Mouse (Mus musculus) hindbrain, postnatal 0 days (tissue): ENCODE measurements around the gene Rbm44. TPM values are rescaled to one million over a fixed set of nuclear protein-coding genes. Genes with fewer than 3 reads are reported as not detected.
A peak's percentile ranks its signal among the peaks of the same experiment; 100 is the strongest.

Experiments used
- ATAC-seq: fragments of 200-750 bp; cut with Nextera tagmentation; 2 replicates; pipeline ENCODE4 v1.8.0; 2017; ENCODE audit warnings: mild to moderate bottlenecking, moderate TSS enrichment, moderate library complexity
- DNase-seq: peaks from one replicate; pipeline ENCODE4 v3.0.0-alpha.2; 2015; ENCODE audit warnings: low spot score
- H3K27ac ChIP-seq: fragments of 300-500 bp; sonication (generic); 2 replicates; pipeline ENCODE4 v1.5.1; 2014; ENCODE audit warnings: mild to moderate bottlenecking
- H3K27me3 ChIP-seq: fragments of 300-500 bp; sonication (generic); 2 replicates; pipeline ENCODE4 v1.6.1; 2014; ENCODE audit warnings: low read length, mixed read lengths; ENCODE audit not compliant: insufficient read depth
- H3K36me3 ChIP-seq: fragments of 300-500 bp; sonication (generic); 2 replicates; pipeline ENCODE4 v1.6.1; 2014; ENCODE audit warnings: low read length, mixed read lengths; ENCODE audit not compliant: insufficient read depth
- H3K4me1 ChIP-seq: fragments of 300-500 bp; sonication (generic); 2 replicates; pipeline ENCODE4 v1.6.1; 2014; ENCODE audit warnings: antibody characterized with exemption, low read length, mixed read lengths; ENCODE audit not compliant: insufficient read depth
- H3K4me2 ChIP-seq: fragments of 300-500 bp; sonication (generic); 2 replicates; pipeline ENCODE4 v1.6.1; 2014; ENCODE audit warnings: low read depth, mild to moderate bottlenecking, low read length, moderate library complexity, mixed read lengths
- H3K4me3 ChIP-seq: fragments of 300-500 bp; sonication (generic); 2 replicates; pipeline ENCODE4 v1.5.1; 2014; ENCODE audit warnings: low read length
- H3K9ac ChIP-seq: fragments of 300-500 bp; sonication (generic); replicated peaks from 2 replicates; pipeline ENCODE4 v1.6.1; 2014; ENCODE audit warnings: mild to moderate bottlenecking, low read length, moderate library complexity, mixed read lengths
- H3K9me3 ChIP-seq: fragments of 300-500 bp; sonication (generic); 2 replicates; pipeline ENCODE4 v1.6.1; 2016; ENCODE audit warnings: low read length, mixed read lengths
- CTCF ChIP-seq: IDR thresholded peaks from 2 replicates; pipeline ENCODE4 v1.5.1; 2016; ENCODE audit warnings: antibody characterized with exemption, control low read depth, low read depth
- WGBS: fragments of 180-500 bp; shearing (Covaris S2); extraction: QIAGEN DNeasy Blood & Tissue Kit; methylation state at CpG from one replicate; pipeline ENCODE4 v1.1.7; 2014; 5-methylcytosine and 5-hydroxymethylcytosine counted together
- polyA plus RNA-seq: library from polyadenylated mRNA; unstranded; fragments of >200 nt; fragmentation: Nextera tagmentation; extraction: Ambion mirVana; gene quantifications from 2 replicates; pipeline ENCODE4 v1.2.1, GENCODE M21; 2015
- total RNA-seq: library from RNA; depleted of rRNA; stranded (reverse); fragments of >200 nt; gene quantifications from 2 replicates; pipeline ENCODE4 v1.2.3, GENCODE M21; 2014

Gene Rbm44
- total and polyA plus RNA-seq, 2 experiments from 2014 or later: 0.11 TPM; not detected in 1

DNA sequence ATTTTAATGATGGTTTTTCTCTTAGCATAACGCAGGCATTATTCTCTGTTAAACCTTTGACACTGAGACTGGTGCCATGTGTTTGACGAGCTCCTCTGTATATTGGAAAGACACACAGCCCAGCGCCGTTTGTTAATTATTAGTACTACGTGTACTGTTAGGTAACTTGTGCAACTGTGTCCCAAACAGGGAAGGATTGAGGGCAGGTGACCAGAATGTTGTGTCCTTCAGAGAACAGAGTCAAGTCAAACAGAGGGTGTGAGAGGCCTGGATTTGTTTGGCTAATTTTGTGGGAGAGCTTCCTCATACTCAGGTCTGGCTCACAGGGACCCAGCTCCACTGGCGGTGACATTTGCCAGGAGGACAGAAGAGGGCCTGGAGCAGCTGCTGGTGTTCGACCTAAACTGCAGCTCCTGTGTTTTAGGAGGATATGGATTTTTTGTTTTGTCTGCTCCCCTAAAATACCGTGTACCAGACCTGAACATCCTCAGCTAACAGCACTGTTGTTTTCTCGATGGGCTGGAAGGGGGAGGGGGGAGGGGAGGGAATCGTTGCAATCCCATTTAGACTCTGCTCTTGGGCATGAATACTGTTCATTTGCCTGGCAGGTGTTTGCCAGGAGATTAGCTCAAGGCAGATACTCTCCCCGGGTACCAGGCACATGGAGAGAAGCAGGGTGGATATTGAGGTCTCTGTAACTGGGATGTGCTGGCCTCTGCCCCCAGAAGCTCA, 43.0 kb upstream of the Rbm44 start:
- H3K4me2 ChIP-seq: no peak overlapping the region
- DNase-seq: no peak
- H3K27me3 ChIP-seq: no peaks in the 10 kb centered on the region
- no peaks in the 10 kb centered on the region for H3K4me1 ChIP-seq
- no peak overlapping the region for H3K9ac ChIP-seq
- no peak for TF ChIP-seq CTCF
- no peak overlapping the region for H3K4me3 ChIP-seq
- peaks cover 15% of the 10 kb centered on the region for H3K36me3 ChIP-seq
- no peak for ATAC-seq
- 73% methylated on average over 11 of the region's 11 CpGs for WGBS
- no peaks in the 10 kb centered on the region for H3K9me3 ChIP-seq
- no peak overlapping the region for H3K27ac ChIP-seq

- no peak for TF ChIP-seq CTCF
- ATAC-seq (no peak), DNase-seq (no peak)
- peaks cover 19% of the 10 kb centered on the region for H3K36me3 ChIP-seq
- no peak overlapping the region for H3K9ac ChIP-seq
- no peaks in the 10 kb centered on the region for H3K9me3 ChIP-seq
- H3K4me2 ChIP-seq: no peak overlapping the region
- H3K27ac ChIP-seq: no peak overlapping the region
- H3K4me3 ChIP-seq: no peak overlapping the region
- WGBS: 90% methylated on average over 15 of the region's 15 CpGs
- no peaks in the 10 kb centered on the region for H3K4me1 ChIP-seq
- H3K27me3 ChIP-seq: no peaks in the 10 kb centered on the region
These were observed 41.4 kb upstream of the Rbm44 start for GRCm38 (mm10) chr1:91103366-91103983.

- Histone ChIP-seq H3K9me3 (no peaks in the 10 kb centered on the region), H3K4me1 (no peaks in the 10 kb centered on the region), H3K27ac (no peak overlapping the region), H3K4me2 (no peak overlapping the region), H3K4me3 (no peak overlapping the region), H3K27me3 (no peaks in the 10 kb centered on the region), H3K36me3 (peaks cover 28% of the 10 kb centered on the region), H3K9ac (no peak overlapping the region)
- WGBS: 71% methylated on average over 5 of the region's 5 CpGs
- ATAC-seq (no peak), DNase-seq (peak; percentile 27)
- TF ChIP-seq CTCF: peak; percentile 52
These were observed 37.3 kb upstream of the Rbm44 start for GRCm38 (mm10) chr1:91107548-91107947.

GRCm38 (mm10) chr1:91109302-91109701, 35.6 kb upstream of the Rbm44 start:
- H3K9ac ChIP-seq: no peak overlapping the region
- no peaks in the 10 kb centered on the region for H3K27me3 ChIP-seq
- no peak overlapping the region for H3K27ac ChIP-seq
- peaks cover 23% of the 10 kb centered on the region for H3K36me3 ChIP-seq
- DNase-seq (no peak), ATAC-seq (no peak)
- WGBS: 74% methylated on average over 4 of the region's 4 CpGs
- no peaks in the 10 kb centered on the region for H3K9me3 ChIP-seq
- no peak overlapping the region for H3K4me2 ChIP-seq
- no peak overlapping the region for H3K4me3 ChIP-seq
- no peak for TF ChIP-seq CTCF
- no peaks in the 10 kb centered on the region for H3K4me1 ChIP-seq

GRCm38 (mm10) chr1:91112171-91112570, 32.7 kb upstream of the Rbm44 start:
- H3K9me3 ChIP-seq: no peaks in the 10 kb centered on the region
- no peak overlapping the region for H3K27ac ChIP-seq
- H3K9ac ChIP-seq: no peak overlapping the region
- 94% methylated on average over 14 of the region's 14 CpGs for WGBS
- DNase-seq (no peak), ATAC-seq (no peak)
- H3K27me3 ChIP-seq: no peaks in the 10 kb centered on the region
- no peak for TF ChIP-seq CTCF
- peaks cover 25% of the 10 kb centered on the region; the same call in 1 of the 2 replicates for H3K36me3 ChIP-seq
- H3K4me2 ChIP-seq: no peak overlapping the region
- H3K4me3 ChIP-seq: no peak overlapping the region
- no peaks in the 10 kb centered on the region for H3K4me1 ChIP-seq

DNA sequence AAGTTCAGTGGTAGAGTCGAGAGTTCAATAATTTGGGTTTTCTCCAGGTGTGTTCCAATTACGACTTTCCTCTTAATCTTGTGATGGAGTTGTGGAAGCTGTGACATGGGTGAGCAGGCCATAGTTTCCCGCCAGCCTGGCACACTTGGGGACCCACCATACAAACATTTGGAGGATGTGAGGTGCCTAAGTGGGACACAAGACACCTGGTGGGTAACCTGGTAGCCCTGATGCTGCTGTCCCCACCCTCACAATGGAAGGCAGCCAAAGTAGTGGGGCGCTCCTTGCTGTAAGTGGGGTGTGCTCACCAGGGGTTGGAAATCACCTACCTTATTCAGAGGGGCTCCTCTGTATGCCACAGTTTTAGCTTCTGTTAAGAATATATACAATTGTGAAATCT, 32.3 kb upstream of the Rbm44 start:
- Histone ChIP-seq H3K4me3 (no peak overlapping the region), H3K27me3 (no peaks in the 10 kb centered on the region), H3K36me3 (peaks cover 25% of the 10 kb centered on the region; the same call in 1 of the 2 replicates), H3K9me3 (no peaks in the 10 kb centered on the region), H3K9ac (no peak overlapping the region), H3K4me1 (no peaks in the 10 kb centered on the region), H3K27ac (no peak overlapping the region), H3K4me2 (no peak overlapping the region)
- TF ChIP-seq CTCF: no peak
- DNase-seq: no peak
- 93% methylated on average over 4 of the region's 4 CpGs for WGBS
- ATAC-seq: no peak

DNA sequence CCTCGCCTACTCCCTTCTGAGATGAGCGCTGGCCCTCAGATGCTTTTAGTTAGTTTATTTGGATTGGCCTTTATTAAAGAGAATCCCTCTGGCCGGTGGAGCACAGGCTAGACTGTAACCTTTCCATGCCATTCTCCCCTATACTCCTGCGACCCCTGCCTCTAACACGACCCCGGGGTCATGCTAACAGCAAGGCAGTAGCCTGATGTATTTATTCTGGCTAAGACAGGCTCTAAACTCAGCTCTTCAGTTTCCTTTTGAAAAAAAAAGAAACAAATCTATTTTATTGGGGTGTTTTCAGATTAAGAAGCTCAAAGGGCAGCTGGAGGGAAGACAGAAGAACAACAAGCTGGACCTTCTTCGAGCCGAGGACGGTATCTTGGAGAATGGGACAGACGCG, 22.8 kb upstream of the Rbm44 start:
- Histone ChIP-seq H3K27me3 (no peaks in the 10 kb centered on the region), H3K36me3 (peaks cover 7% of the 10 kb centered on the region), H3K9ac (no peak overlapping the region), H3K4me1 (no peaks in the 10 kb centered on the region), H3K9me3 (no peaks in the 10 kb centered on the region), H3K4me2 (no peak overlapping the region), H3K4me3 (no peak overlapping the region), H3K27ac (no peak overlapping the region)
- DNase-seq: no peak
- TF ChIP-seq CTCF: no peak
- no peak for ATAC-seq
- 80% methylated on average over 11 of the region's 11 CpGs for WGBS
